17 mouse cellular contexts compared by ENCODE assay signal in genomic region chr19:5004925-5005324, GRCm38 (mm10). TPM values are rescaled to one million over a fixed set of nuclear protein-coding genes. Genes with fewer than 3 reads are reported as not detected.
DNase-seq lines count a peak whose midpoint lies in the region; TF ChIP-seq lines count a peak whose summit lies in the region.
"Had no signal": no experiment of that assay in that cellular context is flagged by ENCODE, and none has a peak within 500 bp of the region (broad histone marks: within the 10 kb centered on the region; RNA-seq: fewer than 3 reads in every experiment).

No protein-coding gene starts in this region.

- TF ChIP-seq CTCF in gastrocnemius, adult 2 months (IDR thresholded peaks at IDR 0.05) = no peak

- no peak overlapping the region for H3K4me3 ChIP-seq in gastrocnemius, adult 2 months
- H3K4me3 ChIP-seq: embryonic facial prominence, embryonic 10.5 days; heart, embryonic 10.5 days; hindbrain, embryonic 12.5 days had no signal

- no peak overlapping the region for H3K27ac ChIP-seq in gastrocnemius, adult 2 months
- H3K27ac ChIP-seq: embryonic facial prominence, embryonic 10.5 days; heart, embryonic 10.5 days; hindbrain, embryonic 12.5 days had no signal

- intact Hi-C loops in gastrocnemius, adult 2 months (cut with DNase I) = no loop called here
- intact Hi-C loops in gastrocnemius, postnatal 36 days (cut with DNase I) = loop anchor here (5.0 to 10.0 kb wide), 2 partner anchors 33 to 250 kb away; partner anchors contain the start of gene Rbm4b

- DNase-seq in gastrocnemius, adult 2 months = peak; percentile 2
- DNase-seq in gastrocnemius, postnatal 36 days = no peak
- DNase-seq in 3134 (ENCODE audit: extremely low read depth, insufficient read length, low spot score) (peak; percentile 42), NIH3T3 (ENCODE audit: low read depth) (peak; percentile 66)
- DNase-seq in yolk sac, embryonic 10.5 days (ENCODE audit: low spot score) = peak; percentile 66
- DNase-seq in thymus, postnatal 10 days (ENCODE audit: low spot score in 2 of 2) = no peak
- no peak for DNase-seq in layer of hippocampus, postnatal 14 days (ENCODE audit: low spot score in 2 of 2)
- DNase-seq: adrenal gland, adult 2 months; adrenal gland, postnatal 25 days; cerebellum, adult 2 months; cerebellum, postnatal 10 days; heart, adult 18-20 months; heart, postnatal 10 days; heart, postnatal 4 days had no signal

RNA-seq across cellular contexts. Expression of gene Npas4, which starts 14.8 kb away (rescaled TPM):
- under 1 TPM in 1 of 2 experiments, not detected in 1; 0.13 TPM for total RNA-seq in gastrocnemius, adult 2 months (2021)
- total RNA-seq in gastrocnemius, postnatal 36 days (2021) = under 1 TPM in 1 of 2 experiments, not detected in 1; 0.07 TPM
- 10 to 100 TPM in 1 of 2 experiments, 1 to 10 TPM in 1; 5.1 to 10.5 TPM for total RNA-seq in layer of hippocampus, postnatal 14 days (2021)

RNA-seq across cellular contexts. Expression of gene Slc29a2, which starts 18.7 kb away (rescaled TPM):
- total RNA-seq in gastrocnemius, adult 2 months (2021) = 1 to 10 TPM; 6.0 to 8.6 TPM
- 1 to 10 TPM; 5.9 to 6.9 TPM for total RNA-seq in gastrocnemius, postnatal 36 days (2021)
- 10 to 100 TPM; 16.8 to 17.3 TPM for total RNA-seq in layer of hippocampus, postnatal 14 days (2021)

RNA-seq across cellular contexts. Expression of gene B4gat1, which starts 33.7 kb away (rescaled TPM):
- total RNA-seq in gastrocnemius, adult 2 months (2021) = 10 to 100 TPM; 20.0 to 22.4 TPM
- 10 to 100 TPM; 20.5 to 20.8 TPM for total RNA-seq in gastrocnemius, postnatal 36 days (2021)
- 100 to 1,000 TPM; 124 to 127 TPM for total RNA-seq in layer of hippocampus, postnatal 14 days (2021)

RNA-seq across cellular contexts. Expression of gene AC124502.3, which starts 33.8 kb away (rescaled TPM):
- under 1 TPM; 0.46 to 0.59 TPM for total RNA-seq in gastrocnemius, adult 2 months (2021)
- under 1 TPM; 0.87 to 0.96 TPM for total RNA-seq in gastrocnemius, postnatal 36 days (2021)
- total RNA-seq in layer of hippocampus, postnatal 14 days (2021) = 10 to 100 TPM in 1 of 2 experiments, 1 to 10 TPM in 1; 5.9 to 10.6 TPM

RNA-seq across cellular contexts. Expression of gene Brms1, which starts 36.2 kb away (rescaled TPM):
- total RNA-seq in gastrocnemius, adult 2 months (2021) = 10 to 100 TPM; 14.7 to 15.1 TPM
- total RNA-seq in gastrocnemius, postnatal 36 days (2021) = 10 to 100 TPM; 11.5 to 14.1 TPM
- 10 to 100 TPM; 10.8 to 12.9 TPM for total RNA-seq in layer of hippocampus, postnatal 14 days (2021)

Comparison
In these comparisons a context has a peak if more than half of its experiments do, and no peak if none do; other contexts are left out.
1. DNase-seq: peak in gastrocnemius, adult 2 months (single experiment), 3134 (single experiment), NIH3T3 (single experiment) and yolk sac, embryonic 10.5 days (single experiment); none in gastrocnemius, postnatal 36 days (0 of 2), thymus, postnatal 10 days (0 of 2) and layer of hippocampus, postnatal 14 days (0 of 2).
2. RNA of gene Npas4, which starts 14.8 kb away (total RNA-seq): 5.1 to 10.5 TPM in layer of hippocampus, postnatal 14 days; 0.13 TPM in gastrocnemius, adult 2 months and 0.07 TPM in gastrocnemius, postnatal 36 days; every median in the first group is over 4 times any median in the second.
3. RNA of gene B4gat1, which starts 33.7 kb away (total RNA-seq): 124 to 127 TPM in layer of hippocampus, postnatal 14 days; 20.0 to 22.4 TPM in gastrocnemius, adult 2 months and 20.5 to 20.8 TPM in gastrocnemius, postnatal 36 days; every median in the first group is over 4 times any median in the second.